Comparison of ENCODE assay signal across 18 mouse cellular contexts in genomic region chr5:124717969-124718368, GRCm38 (mm10). TPM values are rescaled to one million over a fixed set of nuclear protein-coding genes. Genes with fewer than 3 reads are reported as not detected.
"Had no signal": no experiment of that assay in that cellular context is flagged by ENCODE, and none has a peak within 500 bp of the region (broad histone marks: within the 10 kb centered on the region; RNA-seq: fewer than 3 reads in every experiment).

No protein-coding gene starts in this region.

- ATAC-seq: midbrain, embryonic 16.5 days had no signal

- H3K27ac ChIP-seq: midbrain, embryonic 10.5 days; midbrain, embryonic 12.5 days; neural tube, embryonic 13.5 days; neural tube, embryonic 15.5 days had no signal

- H3K9ac ChIP-seq: lung, embryonic 14.5 days; midbrain, embryonic 12.5 days; neural tube, embryonic 13.5 days; neural tube, embryonic 15.5 days had no signal

- H3K4me2 ChIP-seq: lung, embryonic 14.5 days; midbrain, embryonic 12.5 days; neural tube, embryonic 13.5 days; neural tube, embryonic 15.5 days had no signal

- H3K4me3 ChIP-seq: midbrain, embryonic 10.5 days; midbrain, embryonic 12.5 days; myocyte; neural tube, embryonic 13.5 days; neural tube, embryonic 15.5 days had no signal

- H3K4me1 ChIP-seq: midbrain, embryonic 10.5 days; midbrain, embryonic 12.5 days; neural tube, embryonic 13.5 days; neural tube, embryonic 15.5 days had no signal

- H3K27me3 ChIP-seq: midbrain, embryonic 12.5 days; neural tube, embryonic 13.5 days; neural tube, embryonic 15.5 days had no signal

- DNase-seq: lung, adult 18-20 months; lung, embryonic 14.5 days; lung, postnatal 10 days; lung, postnatal 4 days; midbrain, embryonic 14.5 days; retina, postnatal 1 day; right cerebral cortex, postnatal 14 days; spleen, adult 18-20 months; thymus, adult 2 months; thymus, postnatal 25 days; thymus, postnatal 4 days had no signal

- H3K9me3 ChIP-seq: midbrain, embryonic 10.5 days; midbrain, embryonic 12.5 days; neural tube, embryonic 13.5 days; neural tube, embryonic 15.5 days had no signal

RNA-seq across cellular contexts. Expression of gene Dnah10, which starts 6.9 kb away (rescaled TPM):
- total RNA-seq: megakaryocyte-erythroid progenitor cell, adult 5-6 weeks had no signal
